Mouse (Mus musculus): Measurements from ENCODE around the gene Camta1.

DNA sequence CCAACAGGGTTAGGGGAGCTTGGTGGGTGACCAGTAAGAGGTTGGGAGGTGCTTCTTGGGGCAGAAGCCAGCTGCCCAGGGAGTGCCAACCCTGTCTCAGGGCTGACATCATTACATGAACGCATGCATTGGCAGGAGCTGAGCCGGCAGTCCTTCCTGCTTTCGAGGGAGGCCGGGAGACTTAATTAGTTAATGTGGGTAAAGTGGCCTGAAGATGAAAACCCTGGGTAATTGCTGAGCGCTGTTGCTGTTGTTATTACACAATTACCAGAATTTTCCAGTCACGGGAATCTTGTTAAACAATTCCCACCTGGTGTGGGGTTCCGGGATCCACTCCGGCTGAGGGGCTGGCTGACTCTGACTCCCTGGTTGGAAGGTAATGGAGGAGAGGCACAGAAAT, 689.1 kb downstream of the Camta1 start:
- TF ChIP-seq CTCF (IDR thresholded peaks at IDR 0.05; ENCODE audit: low read depth, low read length) = no peak
- no peak for TF ChIP-seq POLR2A (IDR thresholded peaks at IDR 0.05; ENCODE audit: borderline replicate concordance, low read depth, low read length)

Data from bone marrow macrophage, adult 2 months (primary cell).